Mouse (Mus musculus): ENCODE data around the gene Trim80. TPM values are rescaled to one million over a fixed set of nuclear protein-coding genes. Genes with fewer than 3 reads are reported as not detected.
"Not testable (repeated sequence)": the region's sequence is repeated elsewhere in the genome, so short reads cannot be mapped to it uniquely, and the experiment has no call there.

The Trim80 gene
- polyA plus RNA-seq, 1 experiment from 2014 or later, result not detected

GRCm38 (mm10) chr11:115453306-115453705 lies 13.0 kb downstream of the Trim80 start:
- 77% methylated on average over 4 of the region's 4 CpGs for WGBS
- Histone ChIP-seq H3K4me1 (no peaks in the 10 kb centered on the region), H3K27ac (no peak overlapping the region), H3K27me3 (replicated peaks) (no peaks in the 10 kb centered on the region), H3K4me2 (no peak overlapping the region), H3K9me3 (no peaks in the 10 kb centered on the region), H3K36me3 (replicated peaks) (no peaks in the 10 kb centered on the region), H3K4me3 (no peak overlapping the region), H3K9ac (no peak overlapping the region)
- ATAC-seq (replicated peaks), result no peak

- H3K36me3 ChIP-seq (replicated peaks); H3K4me3 ChIP-seq; H3K9me3 ChIP-seq; H3K27ac ChIP-seq; ATAC-seq (replicated peaks); H3K4me2 ChIP-seq; H3K9ac ChIP-seq; H3K27me3 ChIP-seq (replicated peaks); H3K4me1 ChIP-seq: not testable (repeated sequence)
- 90% methylated on average over 6 of the region's 6 CpGs for WGBS
Observed at GRCm38 (mm10) chr11:115454822-115455221, 14.5 kb downstream of the Trim80 start.

- Histone ChIP-seq H3K27ac (no peak overlapping the region), H3K27me3 (replicated peaks) (no peaks in the 10 kb centered on the region), H3K4me1 (no peaks in the 10 kb centered on the region), H3K9ac (no peak overlapping the region), H3K4me2 (no peak overlapping the region), H3K4me3 (no peak overlapping the region), H3K9me3 (no peaks in the 10 kb centered on the region), H3K36me3 (replicated peaks) (no peaks in the 10 kb centered on the region)
- ATAC-seq (replicated peaks), result no peak
- WGBS, result 85% methylated on average over 15 of the region's 15 CpGs
Observed at GRCm38 (mm10) chr11:115455619-115456018, 15.3 kb downstream of the Trim80 start.

- no peak overlapping the region for H3K4me2 ChIP-seq
- H3K4me1 ChIP-seq, result no peaks in the 10 kb centered on the region
- no peak for ATAC-seq (replicated peaks)
- no peak overlapping the region for H3K27ac ChIP-seq
- H3K36me3 ChIP-seq (replicated peaks), result no peaks in the 10 kb centered on the region
- H3K27me3 ChIP-seq (replicated peaks), result no peaks in the 10 kb centered on the region
- no peaks in the 10 kb centered on the region for H3K9me3 ChIP-seq
- H3K4me3 ChIP-seq, result no peak overlapping the region
- no peak overlapping the region for H3K9ac ChIP-seq
- WGBS, result 91% methylated on average over 5 of the region's 5 CpGs
Observed at GRCm38 (mm10) chr11:115456182-115456581, 15.8 kb downstream of the Trim80 start.

- Histone ChIP-seq H3K36me3 (replicated peaks) (no peaks in the 10 kb centered on the region), H3K4me3 (no peak overlapping the region), H3K9me3 (no peaks in the 10 kb centered on the region), H3K9ac (no peak overlapping the region), H3K27ac (no peak overlapping the region), H3K4me1 (no peaks in the 10 kb centered on the region), H3K4me2 (no peak overlapping the region), H3K27me3 (replicated peaks) (no peaks in the 10 kb centered on the region)
- 39% methylated on average over 6 of the region's 6 CpGs for WGBS
- no peak for ATAC-seq (replicated peaks)
Observed at GRCm38 (mm10) chr11:115457405-115457804, 17.1 kb downstream of the Trim80 start.

- Histone ChIP-seq H3K9ac (no peak overlapping the region), H3K4me3 (no peak overlapping the region), H3K36me3 (replicated peaks) (no peaks in the 10 kb centered on the region), H3K27me3 (replicated peaks) (no peaks in the 10 kb centered on the region), H3K4me1 (no peaks in the 10 kb centered on the region), H3K4me2 (no peak overlapping the region), H3K27ac (no peak overlapping the region), H3K9me3 (no peaks in the 10 kb centered on the region)
- 17% methylated on average over 8 of the region's 8 CpGs for WGBS
- ATAC-seq (replicated peaks), result no peak
Observed at GRCm38 (mm10) chr11:115460976-115461375, 20.6 kb downstream of the Trim80 start.

GRCm38 (mm10) chr11:115461846-115462242 lies 21.5 kb downstream of the Trim80 start:
- H3K9me3 ChIP-seq, result no peaks in the 10 kb centered on the region
- H3K27me3 ChIP-seq (replicated peaks), result no peaks in the 10 kb centered on the region
- H3K4me2 ChIP-seq, result no peak overlapping the region
- no peak for ATAC-seq (replicated peaks)
- H3K9ac ChIP-seq, result no peak overlapping the region
- H3K4me3 ChIP-seq, result no peak overlapping the region
- H3K4me1 ChIP-seq, result no peaks in the 10 kb centered on the region
- H3K36me3 ChIP-seq (replicated peaks), result no peaks in the 10 kb centered on the region
- WGBS, result 80% methylated on average over 5 of the region's 5 CpGs
- H3K27ac ChIP-seq, result no peak overlapping the region

GRCm38 (mm10) chr11:115462243-115462891 lies 22.0 kb downstream of the Trim80 start, which contains the start of gene Slc16a5:
TSS of gene Slc16a5 (plus strand) at chr11:115462474.
- no peaks in the 10 kb centered on the region for H3K4me1 ChIP-seq
- H3K4me3 ChIP-seq, result no peak within 1 kb of the TSS
- no peak for ATAC-seq (replicated peaks)
- no peaks in the 10 kb centered on the region for H3K27me3 ChIP-seq (replicated peaks)
- no peak within 1 kb of the TSS for H3K9ac ChIP-seq
- H3K27ac ChIP-seq, result no peak within 1 kb of the TSS
- no peak within 1 kb of the TSS for H3K4me2 ChIP-seq
- H3K9me3 ChIP-seq, result no peaks in the 10 kb centered on the region
- 76% methylated on average over 16 of the region's 16 CpGs for WGBS
- H3K36me3 ChIP-seq (replicated peaks), result no peaks in the 10 kb centered on the region

GRCm38 (mm10) chr11:115463397-115463796 lies 23.1 kb downstream of the Trim80 start:
- Histone ChIP-seq H3K36me3 (replicated peaks) (no peaks in the 10 kb centered on the region), H3K27ac (no peak overlapping the region), H3K9ac (no peak overlapping the region), H3K4me3 (no peak overlapping the region), H3K4me2 (no peak overlapping the region), H3K4me1 (no peaks in the 10 kb centered on the region), H3K9me3 (no peaks in the 10 kb centered on the region), H3K27me3 (replicated peaks) (no peaks in the 10 kb centered on the region)
- ATAC-seq (replicated peaks), result no peak
- WGBS, result 72% methylated on average over 11 of the region's 11 CpGs

GRCm38 (mm10) chr11:115464851-115465250 lies 24.5 kb downstream of the Trim80 start:
- no peak overlapping the region for H3K4me2 ChIP-seq
- 91% methylated on average over 8 of the region's 8 CpGs for WGBS
- no peak overlapping the region for H3K9ac ChIP-seq
- no peaks in the 10 kb centered on the region for H3K9me3 ChIP-seq
- H3K4me3 ChIP-seq, result no peak overlapping the region
- H3K27me3 ChIP-seq (replicated peaks), result no peaks in the 10 kb centered on the region
- H3K27ac ChIP-seq, result no peak overlapping the region
- ATAC-seq (replicated peaks), result no peak
- no peaks in the 10 kb centered on the region for H3K36me3 ChIP-seq (replicated peaks)
- no peaks in the 10 kb centered on the region for H3K4me1 ChIP-seq

- H3K9ac ChIP-seq, result no peak overlapping the region
- no peaks in the 10 kb centered on the region for H3K4me1 ChIP-seq
- no peaks in the 10 kb centered on the region for H3K36me3 ChIP-seq (replicated peaks)
- no peaks in the 10 kb centered on the region for H3K27me3 ChIP-seq (replicated peaks)
- H3K4me3 ChIP-seq, result no peak overlapping the region
- WGBS, result 55% methylated on average over 4 of the region's 4 CpGs
- no peaks in the 10 kb centered on the region for H3K9me3 ChIP-seq
- no peak overlapping the region for H3K4me2 ChIP-seq
- no peak overlapping the region for H3K27ac ChIP-seq
- ATAC-seq (replicated peaks), result no peak
Observed at GRCm38 (mm10) chr11:115467217-115467618, 26.9 kb downstream of the Trim80 start.

GRCm38 (mm10) chr11:115472183-115472582 lies 31.8 kb downstream of the Trim80 start:
- no peak overlapping the region for H3K4me3 ChIP-seq
- no peaks in the 10 kb centered on the region for H3K9me3 ChIP-seq
- H3K36me3 ChIP-seq (replicated peaks), result no peaks in the 10 kb centered on the region
- no peak overlapping the region for H3K27ac ChIP-seq
- ATAC-seq (replicated peaks), result no peak
- H3K9ac ChIP-seq, result no peak overlapping the region
- 82% methylated on average over 7 of the region's 7 CpGs for WGBS
- H3K4me1 ChIP-seq, result peaks cover 29% of the 10 kb centered on the region
- no peaks in the 10 kb centered on the region for H3K27me3 ChIP-seq (replicated peaks)
- H3K4me2 ChIP-seq, result no peak overlapping the region

- Histone ChIP-seq H3K4me2 (peak overlapping the region; percentile 13; the same call in 1 of the 2 replicates), H3K27me3 (replicated peaks) (no peaks in the 10 kb centered on the region), H3K9me3 (no peaks in the 10 kb centered on the region), H3K9ac (peak overlapping the region; percentile 12; the same call in 1 of the 2 replicates), H3K27ac (peak overlapping the region; percentile 47), H3K36me3 (replicated peaks) (no peaks in the 10 kb centered on the region), H3K4me3 (0 out of 2 replicates have a peak overlapping the region, but pooled peaks have one; percentile 3), H3K4me1 (peaks cover 33% of the 10 kb centered on the region)
- 25% methylated on average over 15 of the region's 15 CpGs for WGBS
- peak; percentile 18; the same call in 1 of the 2 replicates for ATAC-seq (replicated peaks)
Observed at GRCm38 (mm10) chr11:115473626-115474275, 33.4 kb downstream of the Trim80 start.
